Comparison of ENCODE assay signal across 10 mouse cellular contexts in the genomic region with DNA sequence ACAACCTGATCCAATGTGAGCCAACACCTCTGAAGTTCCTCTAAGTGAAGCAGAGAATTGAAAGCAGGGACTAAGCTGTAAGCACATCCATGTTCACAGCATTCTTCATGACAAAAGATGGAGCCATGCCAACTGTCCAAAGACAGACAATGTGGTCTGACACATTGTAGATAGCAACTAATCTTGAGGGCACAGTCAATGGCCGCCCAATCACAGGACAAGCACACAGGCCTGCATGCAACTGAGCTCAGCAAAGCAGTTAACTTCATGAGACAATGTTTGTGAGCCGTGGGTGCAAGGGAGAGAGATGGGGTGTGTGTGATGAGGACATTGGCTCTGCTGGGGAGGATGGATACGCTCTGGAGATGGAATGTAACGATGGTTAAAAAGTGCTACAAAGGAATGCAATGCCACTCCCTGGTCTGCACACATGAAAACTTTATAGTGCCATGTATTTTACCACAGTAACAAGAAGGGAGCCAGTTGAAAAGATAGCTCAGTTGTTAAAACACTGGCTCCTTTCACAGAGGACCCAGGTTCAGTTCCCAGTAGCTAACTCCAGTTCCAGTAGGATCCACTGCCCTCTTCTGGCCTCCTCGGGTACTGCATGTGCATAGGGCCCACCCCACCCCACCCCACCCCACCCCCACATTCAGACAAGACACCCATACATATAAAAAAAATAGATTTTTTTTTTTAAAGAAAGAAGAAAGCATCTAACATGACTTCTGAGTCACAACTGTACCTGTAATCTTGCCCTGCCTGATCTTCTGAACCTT. TPM values are rescaled to one million over a fixed set of nuclear protein-coding genes. Genes with fewer than 3 reads are reported as not detected.
DNase-seq lines count a peak whose midpoint lies in the region; ATAC-seq and TF ChIP-seq lines count a peak whose summit lies in the region.
"Had no signal": no experiment of that assay in that cellular context is flagged by ENCODE, and none has a peak within 500 bp of the region (broad histone marks: within the 10 kb centered on the region; RNA-seq: fewer than 3 reads in every experiment).

No protein-coding gene starts in this region.

- 0 out of 2 replicates have a peak, but pooled peaks have one; percentile 9 for TF ChIP-seq CTCF in heart, postnatal 0 days (IDR thresholded peaks at IDR 0.05; ENCODE audit: low read depth)
- peak; percentile 40; the same call in 1 of the 2 replicates for TF ChIP-seq CTCF in brain, embryonic 14.5 days (IDR thresholded peaks at IDR 0.05; ENCODE audit: borderline replicate concordance, extremely low read depth, insufficient read depth, insufficient read length)

- TF ChIP-seq EP300 in heart, postnatal 0 days (IDR thresholded peaks at IDR 0.05; ENCODE audit: low read depth): no peak

- H3K27me3 ChIP-seq in heart, postnatal 0 days (ENCODE audit: control insufficient read depth, insufficient read depth, low read length): no peaks in the 10 kb centered on the region
- H3K27me3 ChIP-seq: embryonic facial prominence, embryonic 15.5 days had no signal

- H3K27ac ChIP-seq in heart, postnatal 0 days (ENCODE audit: low read depth): no peak overlapping the region
- H3K27ac ChIP-seq: embryonic facial prominence, embryonic 15.5 days had no signal

- no peak for DNase-seq in heart, postnatal 0 days (ENCODE audit: low spot score)
- no peak for DNase-seq in heart, postnatal 25 days (ENCODE audit: low spot score)
- DNase-seq in B cell, adult 2 months: peak; percentile 72 to 75
- no peak for DNase-seq in brain, embryonic 14.5 days (ENCODE audit: low read depth)
- DNase-seq in lung, postnatal 14 days: peak; percentile 44
- no peak for DNase-seq in right cerebral cortex, postnatal 14 days
- DNase-seq in ovary, adult 18-20 months (ENCODE audit: low spot score): no peak

- 72% methylated on average over 5 of the region's 5 CpGs for WGBS in heart, postnatal 0 days

- intact Hi-C loops in heart, postnatal 25 days (cut with DNase I): no loop called here

- no peaks in the 10 kb centered on the region for H3K4me1 ChIP-seq in heart, postnatal 0 days (ENCODE audit: control insufficient read depth, insufficient read depth)
- H3K4me1 ChIP-seq: embryonic facial prominence, embryonic 15.5 days had no signal

- ATAC-seq in heart, postnatal 0 days (ENCODE audit: insufficient read depth, low read depth): no peak
- no peak for ATAC-seq in monocyte, adult 5-6 weeks (replicated peaks; ENCODE audit: insufficient number of reproducible peaks, low FRiP score, low TSS enrichment, poor library complexity, severe bottlenecking)
- ATAC-seq: intestine, embryonic 16.5 days had no signal

- H3K4me2 ChIP-seq in heart, postnatal 0 days (ENCODE audit: low read depth, low read length): no peak overlapping the region
- H3K4me2 ChIP-seq: embryonic facial prominence, embryonic 15.5 days had no signal

- H3K9ac ChIP-seq in heart, postnatal 0 days (replicated peaks; ENCODE audit: low read depth, low read length): no peak overlapping the region
- H3K9ac ChIP-seq: embryonic facial prominence, embryonic 15.5 days had no signal

- no peak for TF ChIP-seq POLR2A in brain, embryonic 14.5 days (IDR thresholded peaks at IDR 0.05; ENCODE audit: borderline replicate concordance, extremely low read depth, insufficient read depth, insufficient read length, poor library complexity, severe bottlenecking)

- no peaks in the 10 kb centered on the region for H3K9me3 ChIP-seq in heart, postnatal 0 days (replicated peaks; ENCODE audit: control insufficient read depth, low read length)
- H3K9me3 ChIP-seq: embryonic facial prominence, embryonic 15.5 days had no signal

- no peaks in the 10 kb centered on the region; the same call in 1 of the 2 replicates for H3K36me3 ChIP-seq in heart, postnatal 0 days (replicated peaks; ENCODE audit: control insufficient read depth, insufficient read depth, low read length)
- H3K36me3 ChIP-seq: embryonic facial prominence, embryonic 15.5 days had no signal

- no peak overlapping the region for H3K4me3 ChIP-seq in heart, postnatal 0 days (ENCODE audit: low read depth, low read length)
- H3K4me3 ChIP-seq: embryonic facial prominence, embryonic 15.5 days had no signal

RNA-seq across cellular contexts. Expression of gene Nup210, which starts 31.3 kb away (rescaled TPM):
- 9.7 and 13.4 TPM in 2 replicates for total RNA-seq in heart, postnatal 0 days (2014; rRNA removed; ENCODE audit: low replicate concordance)
- polyA plus RNA-seq in heart, postnatal 0 days (2015; fragmentation: Nextera tagmentation; extraction: Ambion mirVana): 1.6 TPM in 2 replicates
- 1 to 10 TPM; 2.4 to 3.3 TPM for total RNA-seq in heart, postnatal 25 days (2021)
- polyA plus RNA-seq in brain, embryonic 14.5 days (2012; rRNA removed): 21.7 and 43.2 TPM in 2 replicates
- 73.6 to 178 TPM (median 77.9 TPM) in 3 replicates for total RNA-seq in monocyte, adult 5-6 weeks (2017)

Comparison
In these comparisons a context has a peak if more than half of its experiments do, and no peak if none do; other contexts are left out.
1. DNase-seq: peak in B cell, adult 2 months (2 of 2) and lung, postnatal 14 days (single experiment); none in heart, postnatal 0 days (single experiment), heart, postnatal 25 days (single experiment), brain, embryonic 14.5 days (single experiment), right cerebral cortex, postnatal 14 days (single experiment) and ovary, adult 18-20 months (single experiment).